Mouse (Mus musculus) lung, embryonic 16.5 days (tissue): ENCODE measurements around the gene Arfgef2. TPM values are rescaled to one million over a fixed set of nuclear protein-coding genes. Genes with fewer than 3 reads are reported as not detected.

Experiments
- ATAC-seq: fragments of 200-750 bp; cut with Nextera tagmentation; 2 replicates; pipeline ENCODE4 v1.8.0; 2017; ENCODE audit warnings: low read depth, mild to moderate bottlenecking, moderate library complexity
- H3K27ac ChIP-seq: fragments of 300-500 bp; sonication (generic); 2 replicates; pipeline ENCODE4 v1.5.1; 2014; ENCODE audit warnings: mild to moderate bottlenecking, control low read depth, low read length
- H3K27me3 ChIP-seq: fragments of 300-500 bp; sonication (generic); 2 replicates; pipeline ENCODE4 v1.6.1; 2014; ENCODE audit warnings: low read depth, low read length, mixed read lengths; ENCODE audit not compliant: control insufficient read depth, insufficient read depth
- H3K36me3 ChIP-seq: fragments of 300-500 bp; sonication (generic); 2 replicates; pipeline ENCODE4 v1.6.1; 2014; ENCODE audit warnings: low read length; ENCODE audit not compliant: control insufficient read depth, insufficient read depth
- H3K4me1 ChIP-seq: fragments of 300-500 bp; sonication (generic); replicated peaks from 2 replicates; pipeline ENCODE4 v1.6.1; 2014; ENCODE audit warnings: low read length, mixed read lengths; ENCODE audit not compliant: control insufficient read depth, insufficient read depth
- H3K4me2 ChIP-seq: fragments of 300-500 bp; sonication (generic); 2 replicates; pipeline ENCODE4 v1.6.1; 2014; ENCODE audit warnings: low read depth, low read length, control low read depth
- H3K4me3 ChIP-seq: fragments of 300-500 bp; sonication (generic); 2 replicates; pipeline ENCODE4 v1.5.1; 2014; ENCODE audit warnings: mild to moderate bottlenecking, low read length, control low read depth
- H3K9ac ChIP-seq: fragments of 300-500 bp; sonication (generic); 2 replicates; pipeline ENCODE4 v1.6.1; 2014; ENCODE audit warnings: low read length, control low read depth
- H3K9me3 ChIP-seq: fragments of 300-500 bp; sonication (generic); 2 replicates; pipeline ENCODE4 v1.6.1; 2016; ENCODE audit warnings: low read length; ENCODE audit not compliant: control insufficient read depth
- whole genome bisulfite sequencing: fragments of 180-500 bp; shearing (Covaris S2); extraction: QIAGEN DNeasy Blood & Tissue Kit; methylation state at CpG from one replicate; pipeline ENCODE4 v1.1.7; 2014; 5-methylcytosine and 5-hydroxymethylcytosine counted together
- polyA plus RNA-seq: library from polyadenylated mRNA; unstranded; fragments of >200 nt; fragmentation: Nextera tagmentation; extraction: Ambion mirVana; gene quantifications from 2 replicates; pipeline ENCODE4 v1.2.1, GENCODE M21; 2015

The Arfgef2 gene
- polyA plus RNA-seq, 1 experiment from 2014 or later: 5.8 TPM

DNA sequence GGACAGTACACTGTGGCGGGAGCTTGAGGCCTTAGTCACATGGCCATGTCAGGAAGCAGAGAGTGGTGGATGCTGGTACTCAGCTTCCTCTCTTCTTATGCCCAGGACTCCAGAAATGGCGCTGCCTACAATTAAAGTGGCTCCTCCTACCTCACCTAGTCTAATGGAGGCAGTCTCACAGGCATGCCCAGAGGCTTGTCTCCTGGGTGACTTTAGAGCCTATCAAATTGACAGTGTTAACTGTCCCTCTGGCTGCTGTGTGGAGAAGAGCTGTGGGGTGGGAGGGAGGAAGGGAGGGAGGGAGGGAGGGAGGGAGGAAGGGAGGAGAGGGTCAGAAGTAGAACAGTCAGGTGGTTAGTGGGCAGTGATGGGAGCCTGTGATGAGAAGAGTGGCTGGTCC lies 15.5 kb downstream of the Arfgef2 start:
- Histone ChIP-seq H3K9ac (no peak overlapping the region), H3K4me1 (peaks cover 8% of the 10 kb centered on the region; the same call in 1 of the 2 replicates), H3K4me2 (no peak overlapping the region), H3K27ac (no peak overlapping the region), H3K36me3 (no peaks in the 10 kb centered on the region), H3K4me3 (no peak overlapping the region), H3K9me3 (no peaks in the 10 kb centered on the region), H3K27me3 (no peaks in the 10 kb centered on the region)
- WGBS: 39% methylated on average over 2 of the region's 2 CpGs
- no peak for ATAC-seq

DNA sequence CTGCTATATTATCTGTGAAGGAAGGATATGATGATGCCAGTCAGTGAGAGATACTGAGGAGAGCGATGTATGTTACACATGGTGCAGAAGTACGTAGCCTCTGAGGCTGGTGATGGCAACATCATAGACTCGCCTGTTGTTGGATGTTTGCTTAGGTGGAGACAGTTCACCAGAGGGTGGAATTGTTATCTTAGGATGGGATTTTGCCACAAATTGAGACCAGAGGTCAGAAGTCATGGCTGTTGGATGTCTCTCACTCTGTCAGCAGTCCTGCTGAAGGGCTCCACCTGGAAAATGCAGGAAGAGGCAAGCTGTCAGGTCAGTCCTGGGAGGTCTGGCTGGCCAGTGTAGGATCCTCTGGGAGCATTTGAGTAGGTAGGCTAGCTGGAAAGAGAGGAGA lies 16.0 kb downstream of the Arfgef2 start:
- 79% methylated on average over 3 of the region's 3 CpGs for WGBS
- Histone ChIP-seq H3K9me3 (no peaks in the 10 kb centered on the region), H3K36me3 (no peaks in the 10 kb centered on the region), H3K4me2 (no peak overlapping the region), H3K4me1 (peaks cover 8% of the 10 kb centered on the region; the same call in 1 of the 2 replicates), H3K27me3 (no peaks in the 10 kb centered on the region), H3K9ac (no peak overlapping the region), H3K4me3 (no peak overlapping the region), H3K27ac (no peak overlapping the region)
- no peak for ATAC-seq

DNA sequence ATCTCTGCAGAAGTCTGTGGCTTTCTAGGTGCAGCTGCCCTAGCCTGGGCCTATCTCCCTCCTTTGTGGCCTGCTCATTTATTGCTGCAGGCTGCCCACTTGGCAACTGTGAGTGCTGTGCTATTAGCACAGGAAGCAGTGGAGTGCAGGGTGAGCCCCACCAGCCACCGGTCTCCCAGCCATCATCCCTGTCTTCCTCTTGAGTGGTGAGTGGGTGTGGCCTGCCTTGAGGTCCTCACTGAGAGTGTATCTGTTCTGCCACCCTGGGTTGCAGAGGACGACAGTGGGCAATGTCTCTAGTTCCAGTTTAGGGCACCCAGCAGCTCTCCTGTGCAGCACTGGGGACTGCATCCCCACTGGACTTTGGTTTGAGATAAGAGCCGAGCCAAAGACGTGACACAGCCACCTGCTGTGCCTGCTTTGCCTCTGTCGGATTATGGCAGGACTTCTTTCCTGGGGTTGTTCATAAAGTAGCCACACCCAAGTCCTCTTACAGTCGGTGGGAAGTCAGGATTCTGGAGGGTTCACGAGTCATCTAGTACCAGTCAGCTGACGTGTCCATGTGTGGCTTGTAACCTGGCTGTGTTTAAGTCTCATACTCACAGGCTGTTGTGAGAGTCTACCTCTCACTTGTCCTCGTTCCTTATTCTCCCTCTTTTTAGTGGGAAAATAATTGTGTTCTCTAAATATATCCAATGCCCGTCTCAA lies 16.9 kb downstream of the Arfgef2 start:
- Histone ChIP-seq H3K4me2 (no peak overlapping the region), H3K36me3 (no peaks in the 10 kb centered on the region), H3K27me3 (no peaks in the 10 kb centered on the region), H3K4me3 (no peak overlapping the region), H3K4me1 (peaks cover 8% of the 10 kb centered on the region; the same call in 1 of the 2 replicates), H3K9ac (no peak overlapping the region), H3K27ac (no peak overlapping the region), H3K9me3 (no peaks in the 10 kb centered on the region)
- WGBS: 55% methylated on average over 10 of the region's 10 CpGs
- peak; percentile 17; the same call in 1 of the 2 replicates for ATAC-seq

DNA sequence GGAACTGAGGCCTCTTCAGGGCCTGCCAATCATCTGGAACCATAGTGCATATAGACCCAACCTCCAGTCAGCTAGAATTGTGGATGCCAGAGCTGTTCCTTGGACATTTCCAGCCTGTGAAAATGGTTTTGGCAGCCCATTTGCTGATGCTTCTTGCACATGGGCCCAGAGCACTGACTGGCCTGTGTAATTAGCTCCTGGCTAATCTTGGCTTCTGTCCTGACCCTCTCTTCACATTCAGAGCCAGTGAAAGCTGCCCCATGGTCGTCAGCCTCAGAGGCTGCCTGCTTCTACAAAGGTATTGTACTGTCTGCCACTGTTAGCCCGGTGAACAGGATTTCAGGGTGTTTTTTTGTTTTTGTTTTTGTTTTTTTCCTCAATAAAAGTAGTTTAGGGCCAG lies 17.5 kb downstream of the Arfgef2 start:
- Histone ChIP-seq H3K4me3 (no peak overlapping the region), H3K36me3 (no peaks in the 10 kb centered on the region), H3K4me2 (no peak overlapping the region), H3K9me3 (no peaks in the 10 kb centered on the region), H3K27me3 (no peaks in the 10 kb centered on the region), H3K9ac (no peak overlapping the region), H3K27ac (no peak overlapping the region), H3K4me1 (peaks cover 8% of the 10 kb centered on the region; the same call in 1 of the 2 replicates)
- ATAC-seq: no peak
- 81% methylated on average over 2 of the region's 2 CpGs for WGBS

DNA sequence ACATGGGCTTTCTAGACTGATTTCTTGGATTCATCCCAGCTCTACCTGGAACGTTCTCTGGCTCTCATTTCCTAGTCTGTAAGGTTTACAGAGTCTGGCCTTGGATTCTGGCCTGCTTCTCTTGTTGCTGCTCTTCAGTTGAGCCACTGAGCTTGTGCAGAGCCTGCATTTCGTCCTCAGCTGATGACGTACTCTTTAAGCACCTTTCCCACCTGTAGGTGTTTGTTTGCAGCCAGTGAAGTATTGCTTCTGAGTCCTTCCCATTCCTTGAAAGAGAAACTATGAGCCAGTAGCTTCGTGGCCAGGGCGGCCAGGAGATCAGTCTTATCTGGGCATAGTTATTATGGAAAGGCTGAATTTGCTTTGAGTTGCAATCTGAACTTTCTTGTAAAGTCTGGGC lies 19.0 kb downstream of the Arfgef2 start:
- Histone ChIP-seq H3K9ac (no peak overlapping the region), H3K27ac (no peak overlapping the region), H3K9me3 (no peaks in the 10 kb centered on the region), H3K4me3 (no peak overlapping the region), H3K36me3 (no peaks in the 10 kb centered on the region), H3K4me1 (peaks cover 8% of the 10 kb centered on the region; the same call in 1 of the 2 replicates), H3K27me3 (no peaks in the 10 kb centered on the region), H3K4me2 (no peak overlapping the region)
- 70% methylated on average over 5 of the region's 5 CpGs for WGBS
- ATAC-seq: no peak

DNA sequence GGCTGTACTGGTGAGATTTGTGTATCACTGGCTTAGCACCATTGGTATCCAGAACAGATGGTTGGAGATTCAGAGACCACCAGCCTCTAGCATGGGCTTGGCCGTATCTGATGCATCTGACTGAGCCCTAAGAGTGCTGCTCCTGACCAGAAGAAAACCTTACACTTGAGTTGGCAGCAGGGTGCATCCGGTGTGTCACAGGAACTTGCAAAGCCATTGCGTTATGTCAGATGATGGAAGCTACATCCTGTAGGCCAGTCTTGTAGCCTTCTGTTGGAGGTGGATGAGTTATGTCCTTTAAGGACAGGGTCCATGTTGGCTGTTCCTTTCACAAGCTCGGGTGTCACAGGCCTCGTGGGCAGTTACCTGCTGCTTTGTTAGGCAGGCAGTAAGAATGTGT lies 19.6 kb downstream of the Arfgef2 start:
- no peaks in the 10 kb centered on the region for H3K27me3 ChIP-seq
- no peak for ATAC-seq
- 89% methylated on average over 5 of the region's 5 CpGs for WGBS

DNA sequence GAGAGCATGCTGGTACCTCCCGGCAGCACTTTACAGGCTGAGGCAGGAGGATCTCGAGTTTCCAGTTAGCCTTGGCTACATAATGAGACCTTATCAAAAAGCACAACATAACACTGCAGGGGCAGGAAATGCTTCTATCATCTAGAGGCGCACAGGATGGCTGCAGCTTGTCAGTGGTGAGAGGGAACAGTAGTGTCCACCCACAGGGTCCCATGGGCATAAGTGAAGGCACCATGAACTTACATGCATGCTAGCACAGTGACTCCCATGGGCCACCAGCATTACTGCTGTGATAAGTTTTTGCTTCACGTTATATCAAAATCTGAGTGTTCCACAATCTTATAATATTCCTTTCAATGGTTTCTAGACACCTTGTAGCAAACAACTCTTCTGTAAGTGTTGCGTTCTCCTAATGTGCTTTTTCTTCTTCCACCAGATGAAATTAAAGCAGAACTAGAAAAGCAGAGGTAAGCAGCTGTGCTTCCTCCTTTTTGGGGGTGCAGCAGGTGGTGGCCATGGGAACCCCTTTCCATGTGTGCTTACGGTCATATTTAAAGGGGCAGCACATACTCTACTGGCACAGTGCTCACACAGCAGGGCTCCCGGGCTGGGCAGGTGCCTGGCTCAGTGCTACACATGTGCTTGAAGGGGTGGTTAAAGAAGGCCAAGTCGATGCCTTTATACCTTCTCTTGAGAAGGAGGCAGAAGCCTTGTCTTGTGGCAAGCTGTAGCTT lies 21.3 kb downstream of the Arfgef2 start:
- H3K36me3 ChIP-seq: no peaks in the 10 kb centered on the region

More for the DNA sequence above, 19.6 kb downstream of the Arfgef2 start:
- peaks cover 8% of the 10 kb centered on the region; the same call in 1 of the 2 replicates for H3K4me1 ChIP-seq
- H3K4me3 ChIP-seq: no peak overlapping the region
- no peaks in the 10 kb centered on the region for H3K9me3 ChIP-seq
- no peak overlapping the region for H3K4me2 ChIP-seq
- H3K27ac ChIP-seq: no peak overlapping the region
- no peaks in the 10 kb centered on the region for H3K36me3 ChIP-seq
- no peak overlapping the region for H3K9ac ChIP-seq

DNA sequence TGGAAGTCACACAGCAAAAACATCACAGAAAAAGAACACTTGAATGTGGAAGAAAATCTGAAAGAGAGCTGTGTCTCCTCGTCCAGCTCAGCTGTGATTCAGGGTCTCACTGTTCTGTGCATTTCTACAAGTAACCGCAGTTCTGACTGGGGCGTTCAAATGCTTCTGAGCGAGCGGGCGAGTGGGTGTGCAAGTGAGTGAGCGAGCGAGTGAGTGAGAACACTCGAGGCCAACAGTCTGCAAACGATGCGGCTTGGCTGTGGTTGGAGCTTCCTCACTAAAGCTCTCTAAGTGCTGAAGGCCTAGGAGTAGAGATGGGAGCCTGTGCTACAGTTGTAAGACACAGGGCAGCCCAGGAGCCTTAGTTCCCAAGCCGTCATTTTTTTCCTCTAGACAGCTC lies 22.9 kb downstream of the Arfgef2 start:
- Histone ChIP-seq H3K4me2 (no peak overlapping the region), H3K4me1 (0 out of 2 replicates have a peak, but pooled peaks cover 3% of the 10 kb centered on the region), H3K36me3 (no peaks in the 10 kb centered on the region), H3K27me3 (no peaks in the 10 kb centered on the region), H3K9me3 (no peaks in the 10 kb centered on the region), H3K4me3 (no peak overlapping the region), H3K27ac (no peak overlapping the region), H3K9ac (no peak overlapping the region)
- ATAC-seq: no peak
- 80% methylated on average over 12 of the region's 12 CpGs for WGBS

More for the DNA sequence above, 21.3 kb downstream of the Arfgef2 start:
- H3K27ac ChIP-seq: no peak overlapping the region
- no peak for ATAC-seq
- H3K9ac ChIP-seq: no peak overlapping the region
- no peaks in the 10 kb centered on the region for H3K9me3 ChIP-seq
- H3K4me1 ChIP-seq: peaks cover 7% of the 10 kb centered on the region; the same call in 1 of the 2 replicates
- no peak overlapping the region for H3K4me2 ChIP-seq
- no peak overlapping the region for H3K4me3 ChIP-seq
- no peaks in the 10 kb centered on the region for H3K27me3 ChIP-seq
- 85% methylated on average over 8 of the region's 8 CpGs for WGBS

DNA sequence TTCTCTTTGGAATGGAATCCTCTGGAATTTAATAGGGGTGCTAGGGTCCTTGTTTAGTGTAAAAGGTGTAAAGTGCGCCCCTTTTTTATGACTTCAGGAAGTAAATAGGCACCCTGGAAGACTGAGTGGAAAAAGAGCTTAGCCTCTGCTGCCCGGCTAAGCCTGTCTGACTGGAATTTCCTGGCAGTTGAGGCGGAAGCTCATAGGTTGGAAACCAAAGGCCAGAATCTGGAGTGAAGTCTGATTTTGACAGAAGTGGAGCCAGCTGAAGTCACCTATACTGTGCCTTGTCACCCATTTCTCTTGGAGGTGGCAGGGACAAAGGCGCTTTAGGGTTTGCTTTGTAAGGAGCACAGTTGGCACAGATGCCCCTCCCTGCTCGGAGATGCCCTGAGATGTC lies 25.0 kb downstream of the Arfgef2 start:
- 0 out of 2 replicates have a peak overlapping the region, but pooled peaks have one; percentile 12 for H3K27ac ChIP-seq

More for the DNA sequence above, 25.0 kb downstream of the Arfgef2 start:
- H3K36me3 ChIP-seq: no peaks in the 10 kb centered on the region
- H3K9me3 ChIP-seq: no peaks in the 10 kb centered on the region
- no peak overlapping the region for H3K4me2 ChIP-seq
- H3K27me3 ChIP-seq: no peaks in the 10 kb centered on the region
- peak; percentile 47; the same call in 1 of the 2 replicates for ATAC-seq
- no peak overlapping the region for H3K9ac ChIP-seq
- H3K4me3 ChIP-seq: no peak overlapping the region
- H3K4me1 ChIP-seq: 0 out of 2 replicates have a peak, but pooled peaks cover 3% of the 10 kb centered on the region
- WGBS: 69% methylated on average over 5 of the region's 5 CpGs
